Mouse (Mus musculus): ENCODE results near the gene Cacna1f.

- TF ChIP-seq CTCF (IDR thresholded peaks at IDR 0.05) (no peak), POLR2A (IDR thresholded peaks at IDR 0.05; ENCODE audit: insufficient read depth, low read depth, low read length) (no peak), EP300 (IDR thresholded peaks at IDR 0.05; ENCODE audit: insufficient read depth, low read depth, low read length) (no peak)
These were observed 59.0 kb downstream of the Cacna1f start for GRCm38 (mm10) chrX:7665739-7666502.

Data from heart, adult 2 months (tissue).